Mouse (Mus musculus) olfactory bulb, adult 2 months (tissue): ENCODE measurements around the gene Pik3c2g. TPM values are rescaled to one million over a fixed set of nuclear protein-coding genes. Genes with fewer than 3 reads are reported as not detected.

Source experiments
- H3K27ac ChIP-seq: fragments of 200-500 bp; 2 replicates; pipeline ENCODE4 v1.5.1; 2012; ENCODE audit warnings: low read depth, low read length; ENCODE audit not compliant: insufficient read depth
- H3K4me1 ChIP-seq: fragments of 200-500 bp; 2 replicates; pipeline ENCODE4 v1.6.1; 2012; ENCODE audit warnings: low read length; ENCODE audit not compliant: control insufficient read depth, insufficient read depth
- H3K4me3 ChIP-seq: fragments of 200-500 bp; 2 replicates; pipeline ENCODE4 v1.5.1; 2012; ENCODE audit warnings: mild to moderate bottlenecking, low read depth, low read length, moderate library complexity; ENCODE audit not compliant: insufficient read depth
- CTCF ChIP-seq: fragments of 200-500 bp; IDR thresholded peaks from 2 replicates; pipeline ENCODE4 v1.5.1; 2012; ENCODE audit warnings: low read depth, mild to moderate bottlenecking, low read length, moderate library complexity; ENCODE audit not compliant: insufficient read depth
- POLR2A ChIP-seq: fragments of 200-500 bp; IDR thresholded peaks from 2 replicates; pipeline ENCODE4 v1.6.1; 2012; ENCODE audit warnings: mild to moderate bottlenecking, low read depth, low read length, moderate library complexity; ENCODE audit not compliant: insufficient read depth
- WGBS: fragments of 180-500 bp; shearing (Covaris S2); methylation state at CpG from one replicate; pipeline ENCODE4 v1.1.7; 2018; 5-methylcytosine and 5-hydroxymethylcytosine counted together
- polyA plus RNA-seq: library from polyadenylated mRNA; stranded (reverse); fragments of >200 nt; gene quantifications from 2 replicates; pipeline ENCODE4 v1.2.4, GENCODE M21; 2012; ENCODE audit warnings: low replicate concordance; ENCODE audit not compliant: missing spikeins, insufficient read depth, insufficient read length

Gene Pik3c2g
- polyA plus RNA-seq, 1 experiment, result not detected

DNA sequence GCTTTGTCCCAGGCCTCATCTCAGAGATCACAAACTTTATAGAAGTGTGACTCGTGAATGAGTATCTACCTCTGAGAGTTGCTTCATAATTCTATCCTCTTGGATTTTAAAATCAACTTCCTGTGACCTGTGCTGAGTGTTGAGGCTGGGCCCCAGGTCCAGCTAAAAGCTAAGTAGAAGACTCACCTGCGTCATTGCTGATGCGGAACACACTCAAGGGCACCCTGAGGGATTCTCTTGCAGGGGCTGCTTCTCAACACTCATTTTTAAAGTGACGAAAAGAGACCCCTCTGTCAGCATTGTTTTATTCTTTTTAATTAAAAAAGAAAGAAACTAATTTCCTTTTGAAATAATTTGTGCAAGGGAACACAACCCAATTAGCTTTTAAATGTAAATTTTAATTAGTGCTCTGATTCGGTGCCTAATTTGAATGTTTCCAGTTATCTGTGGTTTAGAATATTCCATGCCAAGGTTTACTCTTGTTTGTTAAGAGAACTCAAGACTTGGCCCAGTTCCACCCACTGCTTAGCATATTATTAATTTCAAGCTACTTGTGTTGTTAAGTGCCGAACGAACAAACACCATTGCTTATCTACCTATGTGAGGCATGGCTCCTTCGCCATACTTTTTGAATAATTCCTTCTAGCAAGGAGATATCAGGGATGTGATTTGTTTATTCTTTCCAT is 212.7 kb downstream of the Pik3c2g start:
- Histone ChIP-seq H3K4me1 (no peaks in the 10 kb centered on the region), H3K4me3 (no peak overlapping the region), H3K27ac (no peak overlapping the region)
- WGBS, result 67% methylated on average over 8 of the region's 8 CpGs
- no peak for TF ChIP-seq CTCF
- TF ChIP-seq POLR2A, result no peak

DNA sequence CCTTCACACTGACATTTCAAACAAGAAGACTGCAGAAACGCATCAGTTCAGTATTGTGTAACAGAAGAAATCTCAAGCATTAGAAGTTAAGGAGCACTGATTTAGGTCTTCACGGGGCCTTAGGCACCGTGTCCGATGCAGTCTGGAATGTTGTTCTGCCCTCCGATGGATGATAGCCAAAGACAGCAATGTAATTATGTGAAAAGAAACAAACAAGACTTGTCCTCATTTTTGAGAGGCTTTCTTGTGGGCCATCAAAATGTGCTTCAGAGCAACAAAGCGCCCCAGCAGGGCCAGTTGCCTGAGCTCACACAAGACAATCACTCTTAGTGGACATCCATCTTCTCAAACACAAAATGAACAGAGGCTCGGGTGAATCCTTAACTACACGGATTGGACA is 234.9 kb downstream of the Pik3c2g start:
- WGBS, result 65% methylated on average over 8 of the region's 8 CpGs
- Histone ChIP-seq H3K4me1 (no peaks in the 10 kb centered on the region), H3K4me3 (no peak overlapping the region), H3K27ac (no peak overlapping the region)
- TF ChIP-seq CTCF (no peak), POLR2A (no peak)

DNA sequence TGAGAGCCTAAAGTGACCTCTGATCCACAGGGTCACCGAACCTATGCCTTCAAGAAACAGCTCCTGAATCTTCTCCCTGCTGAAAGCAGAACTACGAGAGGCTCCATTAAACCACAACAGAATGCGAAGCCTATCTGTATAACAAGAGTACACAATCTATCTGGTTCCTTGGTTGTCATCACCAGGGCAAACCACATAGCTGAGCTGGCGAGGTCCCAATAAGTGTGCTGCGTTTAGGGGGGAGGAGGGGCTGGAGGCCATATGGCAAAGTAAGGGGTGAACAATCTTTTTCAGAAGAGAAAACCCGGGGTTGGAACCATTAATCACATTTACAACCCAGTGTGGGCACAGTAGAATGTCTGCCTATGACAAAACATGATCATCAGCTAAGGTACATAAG is 251.2 kb downstream of the Pik3c2g start:
- Histone ChIP-seq H3K4me1 (no peaks in the 10 kb centered on the region), H3K4me3 (no peak overlapping the region), H3K27ac (no peak overlapping the region)
- TF ChIP-seq POLR2A (no peak), CTCF (no peak)
- 87% methylated on average over 6 of the region's 6 CpGs for WGBS

DNA sequence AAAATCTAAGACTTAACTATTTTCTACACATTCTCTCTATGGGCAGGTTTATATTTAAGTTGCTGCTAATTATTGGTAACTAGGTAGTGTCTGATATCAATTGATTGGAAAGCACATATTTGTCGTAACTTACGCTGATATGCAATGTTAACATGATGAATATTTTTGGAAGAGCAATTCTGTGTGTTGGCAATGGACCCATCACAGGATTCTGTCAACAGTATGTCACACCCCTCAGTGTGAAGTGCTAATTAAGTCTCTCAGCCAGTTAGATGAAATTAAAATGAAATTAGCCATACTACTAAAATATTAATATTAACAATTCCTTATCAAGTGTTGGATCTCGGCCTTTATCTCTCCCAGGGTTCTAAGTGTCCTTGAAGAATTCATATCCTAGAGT is 251.7 kb downstream of the Pik3c2g start:
- no peak overlapping the region for H3K4me3 ChIP-seq
- H3K4me1 ChIP-seq, result no peaks in the 10 kb centered on the region
- H3K27ac ChIP-seq, result no peak overlapping the region
- TF ChIP-seq POLR2A (no peak), CTCF (no peak)
- WGBS, result 88% methylated on average over 3 of the region's 3 CpGs

DNA sequence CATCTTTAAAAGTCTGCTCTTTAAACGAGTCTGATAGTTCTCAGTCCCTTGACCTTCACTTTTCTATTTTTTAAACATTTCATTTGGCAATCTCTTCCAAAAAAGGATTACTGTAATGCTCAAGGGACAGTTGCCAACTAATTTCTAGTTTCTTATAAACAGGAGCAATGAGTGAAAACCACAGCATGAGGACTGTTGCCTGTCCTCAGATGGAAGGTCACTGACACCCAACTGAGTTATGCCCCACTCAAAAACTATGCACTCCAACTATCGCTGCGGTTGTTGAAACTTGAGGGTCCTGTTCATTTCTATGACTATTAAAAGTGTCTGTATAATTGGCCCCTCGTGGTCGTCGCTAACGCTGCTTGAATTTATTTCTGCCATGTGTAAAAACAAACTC is 252.9 kb downstream of the Pik3c2g start:
- H3K27ac ChIP-seq, result no peak overlapping the region
- 49% methylated on average over 7 of the region's 7 CpGs for WGBS
- H3K4me1 ChIP-seq, result no peaks in the 10 kb centered on the region
- TF ChIP-seq POLR2A, result no peak
- TF ChIP-seq CTCF, result no peak
- H3K4me3 ChIP-seq, result no peak overlapping the region

DNA sequence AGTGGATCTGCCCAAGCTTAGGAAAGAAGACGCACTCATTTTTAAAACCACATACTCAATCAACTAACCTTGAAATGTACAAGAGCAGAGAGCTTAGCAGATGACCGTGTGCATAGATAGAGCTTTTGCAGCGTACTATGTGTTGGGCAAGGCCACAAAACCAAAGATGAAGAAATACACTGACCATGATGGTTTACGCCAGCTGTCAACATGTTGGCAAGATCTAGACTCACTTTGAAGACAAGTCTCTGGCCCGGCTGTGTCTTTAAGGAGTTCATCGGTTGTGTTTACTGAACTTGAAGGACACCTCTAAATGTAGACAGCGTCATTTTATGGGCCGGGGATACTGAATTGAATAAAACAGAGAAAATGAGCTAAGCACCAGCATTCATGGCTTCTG is 254.3 kb downstream of the Pik3c2g start:
- TF ChIP-seq POLR2A (no peak), CTCF (no peak)
- H3K27ac ChIP-seq, result no peak overlapping the region
- 97% methylated on average over 8 of the region's 8 CpGs for WGBS
- no peak overlapping the region for H3K4me3 ChIP-seq
- no peaks in the 10 kb centered on the region for H3K4me1 ChIP-seq

DNA sequence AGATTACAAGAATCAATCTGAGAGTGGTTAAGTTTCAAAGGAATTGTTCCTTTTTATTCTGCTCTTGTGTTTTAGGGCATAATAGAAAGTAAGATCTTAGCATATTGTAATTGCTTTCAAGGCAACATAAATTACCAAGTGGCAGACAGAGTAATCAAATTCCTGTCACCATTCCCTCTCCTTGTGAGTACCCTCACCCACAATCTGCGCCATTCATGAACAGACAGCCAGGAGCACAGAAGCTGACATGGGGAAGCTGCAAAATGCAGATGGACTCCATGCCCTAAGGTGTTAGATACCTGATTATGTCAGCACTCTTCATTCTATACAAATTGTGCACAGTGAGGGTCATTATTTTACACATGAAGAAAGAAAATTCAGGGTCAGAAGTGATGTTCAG is 255.6 kb downstream of the Pik3c2g start:
- TF ChIP-seq POLR2A (no peak), CTCF (no peak)
- Histone ChIP-seq H3K27ac (no peak overlapping the region), H3K4me1 (no peaks in the 10 kb centered on the region), H3K4me3 (no peak overlapping the region)
- 100% methylated on average over 1 of the region's 1 CpGs for WGBS

DNA sequence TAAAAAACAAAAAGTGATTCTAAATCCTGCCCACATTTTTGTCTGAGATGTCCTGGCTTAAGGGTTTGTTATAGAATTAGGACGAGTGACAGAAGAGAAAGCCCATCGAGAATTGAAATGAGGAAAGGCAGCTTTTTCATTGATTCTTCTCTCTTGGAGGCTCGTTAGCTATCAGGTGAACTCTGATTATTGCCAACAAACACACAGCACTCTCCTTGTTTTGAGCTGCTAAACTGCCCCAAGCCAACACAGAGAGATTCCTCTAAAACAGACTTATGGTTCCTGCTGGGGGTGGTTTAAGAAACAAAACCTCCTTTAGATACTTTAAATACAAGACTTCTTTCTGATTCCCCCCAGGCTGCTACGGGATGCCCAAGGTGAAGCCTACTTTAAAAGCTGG is 256.5 kb downstream of the Pik3c2g start:
- H3K4me1 ChIP-seq, result no peaks in the 10 kb centered on the region
- WGBS, result 52% methylated on average over 4 of the region's 4 CpGs
- H3K4me3 ChIP-seq, result no peak overlapping the region
- TF ChIP-seq POLR2A (no peak), CTCF (no peak)
- H3K27ac ChIP-seq, result no peak overlapping the region

DNA sequence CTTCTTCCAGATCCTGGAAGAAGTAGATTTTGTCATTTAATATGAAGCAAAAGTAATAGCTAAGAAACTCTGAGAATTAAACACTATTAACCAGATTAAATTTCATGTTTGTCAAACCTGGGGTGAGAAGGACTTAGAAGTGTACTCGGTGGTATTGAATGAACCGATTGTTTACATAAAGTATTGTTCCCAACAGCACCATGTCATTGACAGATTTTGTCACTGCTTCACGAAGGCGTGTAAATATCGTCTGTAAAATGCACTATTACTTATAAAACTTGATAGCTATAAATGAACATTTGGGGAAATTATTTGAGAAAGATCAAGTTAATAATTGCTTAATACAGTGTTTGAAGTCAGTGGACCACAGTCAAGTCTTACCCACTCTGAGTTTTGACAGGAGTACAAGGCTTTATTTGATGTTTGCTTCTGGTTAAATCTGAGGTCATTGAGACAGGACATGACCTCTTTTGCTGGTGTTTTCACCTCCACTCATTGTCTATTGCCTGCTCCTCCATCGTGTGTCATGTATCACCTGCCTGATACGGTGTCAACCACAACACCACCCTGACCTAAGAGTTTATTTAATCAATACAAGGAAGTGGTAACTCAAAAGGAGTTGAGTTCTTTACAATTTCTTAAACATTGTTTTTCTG is 260.0 kb downstream of the Pik3c2g start:
- no peak for TF ChIP-seq POLR2A
- no peak for TF ChIP-seq CTCF
- Histone ChIP-seq H3K27ac (no peak overlapping the region), H3K4me1 (no peaks in the 10 kb centered on the region), H3K4me3 (no peak overlapping the region)
- WGBS, result 85% methylated on average over 7 of the region's 7 CpGs
